Mouse (Mus musculus) megakaryocyte-erythroid progenitor cell, adult 5-6 weeks (primary cell): ENCODE results near the gene Smpd1. TPM values are rescaled to one million over a fixed set of nuclear protein-coding genes. Genes with fewer than 3 reads are reported as not detected.
A peak's percentile ranks its signal among the peaks of the same experiment; 100 is the strongest.

Experiments used
- ATAC-seq: replicated peaks from 2 replicates; pipeline ENCODE4 v1.8.0; 2016; ENCODE audit warnings: mild to moderate bottlenecking, inconsistent platforms; ENCODE audit not compliant: severe bottlenecking, poor library complexity, low FRiP score, low TSS enrichment
- total RNA-seq, 2 experiments: library from RNA; stranded (forward) in 1 of 2; stranded (reverse) in 1 of 2; fragments of 200-1000, 215-1000 nt in 1 of 2; fragments of >200 nt in 1 of 2; fragmentation: Nextera tagmentation in 1 of 2; gene quantifications; 2 replicates each; pipeline ENCODE4 v1.2.3; 2014 to 2017

The Smpd1 gene
- total RNA-seq (2014; fragmentation: Nextera tagmentation), result 17.5 and 17.6 TPM in 2 replicates
- 17.1 and 20.1 TPM in 2 replicates for total RNA-seq (2017)

DNA sequence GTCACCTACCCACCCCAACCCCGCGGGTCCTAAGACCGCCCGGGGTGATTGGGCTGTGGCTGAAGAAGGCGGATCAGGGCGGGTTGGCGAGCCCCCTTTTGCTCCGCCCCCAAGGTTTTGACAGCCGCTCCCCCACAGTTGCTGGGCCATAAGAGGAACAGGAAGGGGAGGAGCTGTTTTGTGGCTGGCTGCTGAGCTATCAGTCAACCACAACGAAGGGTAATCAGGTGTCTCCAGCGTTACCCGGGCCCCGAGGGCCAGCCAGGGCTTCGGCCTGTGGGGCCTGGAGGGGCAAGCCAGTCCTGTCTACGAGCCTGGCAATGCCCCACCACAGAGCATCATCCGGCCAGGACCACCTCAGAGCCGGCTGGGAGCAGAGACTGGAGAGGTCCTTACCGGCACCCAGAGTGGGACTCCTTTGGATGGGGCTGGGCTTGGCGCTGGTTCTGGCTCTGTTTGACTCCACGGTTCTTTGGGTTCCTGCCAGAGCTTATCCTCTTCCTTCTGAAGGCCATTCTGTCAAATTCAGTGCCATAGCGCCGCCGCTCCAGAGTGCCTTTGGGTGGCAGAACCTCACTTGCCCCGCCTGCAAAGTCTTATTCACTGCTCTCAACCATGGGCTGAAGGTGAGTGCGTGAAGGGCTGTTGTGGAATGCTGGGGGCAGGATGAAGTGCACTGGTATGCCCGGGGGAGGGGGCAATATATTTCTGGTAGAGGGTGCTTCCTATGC lies at the start of gene Smpd1:
Gene Smpd1 (plus strand): TSS at position 149 of the 731 bp plus-strand sequence.
- peak; percentile 96 for ATAC-seq

DNA sequence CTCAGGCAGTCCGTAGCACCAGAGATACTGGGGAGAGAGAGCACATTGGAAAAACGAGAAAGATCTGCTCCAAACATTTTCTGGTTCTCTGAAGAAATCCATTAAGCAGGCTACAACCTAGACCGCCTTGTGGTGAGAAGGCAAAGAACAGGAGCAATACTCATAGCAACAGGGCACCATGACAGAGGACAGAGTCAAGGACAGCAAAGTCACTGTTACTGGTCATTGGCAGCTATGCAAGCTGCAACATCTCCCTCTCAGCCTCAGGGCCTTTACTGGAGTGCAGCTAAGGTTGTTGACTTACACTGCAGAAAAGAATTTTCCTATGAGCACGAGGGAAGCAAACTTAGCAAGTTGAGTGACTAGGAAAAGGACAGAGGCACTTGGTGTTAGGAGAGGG lies 46.9 kb upstream of the Smpd1 start:
- no peak for ATAC-seq

DNA sequence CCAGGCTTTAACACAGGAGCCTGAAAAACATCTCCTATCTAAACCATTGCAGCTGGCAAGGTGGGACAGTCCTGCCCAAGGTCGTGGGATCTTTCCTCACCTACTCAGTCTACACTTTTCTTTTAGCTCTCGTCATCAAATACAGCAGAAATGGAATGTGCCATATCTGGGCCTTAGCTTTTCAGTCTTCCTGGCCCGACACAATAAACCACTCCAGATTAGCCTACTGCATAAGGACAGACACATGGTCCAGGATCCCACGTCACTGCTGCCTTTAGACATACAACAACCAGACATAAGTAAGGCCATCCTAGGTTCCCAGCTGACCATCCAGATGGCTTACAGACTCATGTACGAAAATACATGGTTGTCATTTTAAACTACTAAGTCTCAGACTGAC lies 44.0 kb upstream of the Smpd1 start:
- no peak for ATAC-seq

DNA sequence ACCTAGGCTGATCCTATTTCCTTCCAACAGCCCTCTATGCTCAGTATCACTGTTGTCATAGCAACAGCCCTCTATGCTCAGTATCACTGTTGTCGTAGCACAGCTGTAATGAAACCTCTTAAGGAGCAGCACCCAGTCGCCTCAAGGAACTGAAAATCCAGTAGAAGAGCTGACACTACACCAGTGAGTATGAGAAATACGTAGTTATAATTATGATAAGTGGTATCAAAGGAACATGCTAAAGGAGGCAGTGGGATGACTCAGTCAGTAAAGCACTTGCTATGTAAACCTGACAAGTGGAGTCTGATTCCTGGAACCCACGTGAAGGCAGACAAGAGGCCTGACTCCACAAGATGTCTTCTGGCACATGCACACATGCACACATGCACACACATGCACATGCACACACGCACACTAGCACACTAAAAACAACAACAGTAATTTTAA lies 40.3 kb upstream of the Smpd1 start:
- no peak for ATAC-seq

DNA sequence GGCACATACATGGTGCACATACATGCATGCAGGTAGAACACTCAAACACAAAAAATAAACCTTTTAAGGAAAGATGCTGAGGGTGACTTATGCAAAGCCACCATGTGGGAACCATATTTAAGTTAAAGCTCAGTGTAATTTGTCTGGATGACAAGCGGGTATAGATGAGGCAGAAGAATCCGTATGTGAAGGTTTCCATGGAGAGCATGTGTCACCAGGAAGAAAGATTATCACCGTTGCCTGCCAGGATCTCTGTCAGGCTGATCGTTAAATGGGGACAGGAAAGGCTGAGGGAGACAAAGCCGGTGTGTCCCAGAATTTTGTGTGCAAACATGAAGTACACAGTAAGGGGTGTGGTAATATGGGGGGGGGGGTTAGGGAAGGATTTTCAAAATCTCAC lies 39.6 kb upstream of the Smpd1 start:
- no peak for ATAC-seq

DNA sequence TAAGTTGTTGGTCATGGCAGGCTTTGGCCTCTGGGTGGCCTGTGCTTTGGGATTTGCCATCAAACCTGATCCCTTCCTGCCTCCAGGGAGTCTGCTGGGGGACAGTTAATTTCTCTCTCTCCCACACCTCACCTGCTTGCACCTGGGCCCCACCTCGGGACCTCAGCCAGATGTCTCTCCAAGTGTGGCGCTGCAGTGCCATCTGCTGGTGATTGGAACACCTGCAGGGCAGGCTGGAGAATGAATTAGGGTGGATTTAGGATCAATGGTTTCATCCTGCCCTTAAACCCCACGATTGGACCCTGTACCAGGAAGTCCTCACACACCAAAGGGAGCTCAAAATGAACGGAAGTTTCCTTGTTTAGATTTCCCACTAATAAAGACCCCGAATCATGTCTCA lies 39.0 kb upstream of the Smpd1 start:
- ATAC-seq, result peak; percentile 95

DNA sequence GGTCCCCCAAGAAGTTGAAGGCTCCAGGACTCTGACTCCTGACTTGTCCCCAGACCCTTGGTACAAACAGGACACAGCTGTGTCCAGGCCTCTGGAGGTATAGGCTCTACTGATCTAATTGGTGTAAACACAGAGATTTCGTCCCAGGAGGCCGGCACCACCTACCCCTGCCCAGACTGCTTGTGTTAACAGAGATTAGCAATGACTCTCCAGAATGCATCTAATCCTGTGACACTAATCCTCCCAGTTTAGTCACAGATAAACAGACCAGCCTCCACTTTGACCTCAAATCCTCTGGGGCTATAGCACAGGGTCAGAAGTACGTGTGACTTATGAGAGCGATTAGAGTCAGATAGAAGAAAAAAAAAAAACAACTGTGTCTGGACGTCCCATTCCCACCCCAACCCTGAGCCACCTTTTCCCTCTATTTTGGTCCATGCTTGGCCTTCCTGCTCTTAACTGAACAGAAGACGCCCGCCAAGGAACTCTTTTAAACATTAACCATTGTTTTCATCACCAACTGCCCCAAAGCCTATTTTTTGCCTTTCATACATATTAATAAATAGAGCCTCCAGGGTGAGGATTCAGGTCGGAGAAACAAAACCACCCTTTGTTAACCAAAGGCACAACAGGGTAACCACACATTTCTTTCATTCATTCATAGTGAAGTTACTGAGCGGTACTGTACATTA lies 37.3 kb upstream of the Smpd1 start:
- no peak for ATAC-seq

DNA sequence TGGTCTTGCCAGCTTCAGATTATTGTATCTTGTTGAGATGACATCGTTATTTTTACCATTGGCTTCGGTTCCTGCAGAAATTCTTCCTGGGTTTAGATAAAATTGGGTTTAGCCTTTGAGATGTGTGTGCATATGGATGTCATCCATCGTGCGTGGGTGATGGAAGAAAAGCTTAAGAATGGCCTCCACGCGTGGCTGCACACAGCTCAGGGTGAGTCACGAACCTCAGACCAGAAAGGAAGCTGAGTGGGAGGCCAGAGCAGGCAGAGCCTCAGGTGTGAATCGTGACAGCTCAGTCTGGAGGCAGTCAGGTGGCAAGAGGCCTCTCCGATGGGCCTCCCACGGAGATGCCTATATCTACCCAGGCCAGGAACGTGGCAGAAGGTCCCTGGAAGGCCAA lies 34.8 kb upstream of the Smpd1 start:
- ATAC-seq, result no peak

DNA sequence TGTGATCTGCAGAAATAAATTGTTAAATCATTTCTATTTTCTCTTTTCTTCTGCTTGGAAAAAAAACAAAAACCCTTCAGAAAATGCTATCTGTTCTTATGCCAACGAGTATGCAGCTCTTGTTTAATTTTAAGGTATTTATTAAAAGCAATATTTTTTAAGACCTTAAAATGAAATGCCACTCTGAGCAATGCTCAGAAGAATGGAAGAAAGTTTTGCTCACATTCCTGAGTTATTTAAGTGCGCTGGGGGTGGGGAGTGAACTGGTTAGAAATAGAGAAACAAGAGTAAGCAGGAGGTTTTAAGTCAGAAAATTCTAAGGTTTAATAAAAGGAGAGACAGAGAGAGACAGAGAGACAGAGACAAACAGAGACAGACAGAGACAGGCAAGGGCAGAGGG lies 34.4 kb upstream of the Smpd1 start:
- no peak for ATAC-seq

DNA sequence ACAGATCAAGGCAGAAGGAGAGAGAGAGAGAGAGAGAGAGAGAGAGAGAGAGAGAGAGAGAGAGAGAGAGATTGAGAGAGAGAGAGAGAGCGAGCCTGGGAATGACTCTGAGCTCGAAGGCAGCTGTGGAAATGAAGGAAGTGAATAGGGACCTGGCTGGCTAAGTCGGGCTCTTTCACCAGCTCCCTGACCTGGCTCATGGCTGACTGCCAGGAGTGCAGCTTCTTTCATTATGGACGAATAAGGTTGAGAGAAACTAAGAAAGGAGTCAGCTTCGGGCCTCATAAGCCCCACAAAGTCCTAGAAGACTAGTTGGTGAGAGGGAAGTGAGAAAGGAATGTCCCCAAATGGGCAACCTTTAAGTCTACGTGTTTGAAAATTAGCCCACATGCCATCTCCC lies 34.0 kb upstream of the Smpd1 start:
- no peak for ATAC-seq

DNA sequence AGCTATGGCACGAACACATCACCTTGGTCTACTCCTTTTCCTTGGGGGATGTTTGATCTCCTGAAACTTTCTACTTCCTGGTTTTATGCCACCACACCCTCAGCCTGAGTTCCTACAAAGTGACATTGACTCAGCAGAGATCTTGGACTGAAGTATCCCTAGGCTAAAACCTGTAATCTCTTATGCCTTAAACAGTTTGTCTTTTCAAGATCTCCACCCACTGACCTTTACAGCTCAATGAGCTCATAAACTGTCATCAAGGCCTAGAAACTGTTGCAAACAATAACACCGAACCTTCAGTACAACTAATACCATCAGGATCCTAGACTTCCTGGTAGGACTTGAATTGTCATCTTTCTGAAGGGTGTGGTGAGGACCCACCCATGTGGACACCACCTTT lies 29.9 kb upstream of the Smpd1 start:
- ATAC-seq, result no peak

DNA sequence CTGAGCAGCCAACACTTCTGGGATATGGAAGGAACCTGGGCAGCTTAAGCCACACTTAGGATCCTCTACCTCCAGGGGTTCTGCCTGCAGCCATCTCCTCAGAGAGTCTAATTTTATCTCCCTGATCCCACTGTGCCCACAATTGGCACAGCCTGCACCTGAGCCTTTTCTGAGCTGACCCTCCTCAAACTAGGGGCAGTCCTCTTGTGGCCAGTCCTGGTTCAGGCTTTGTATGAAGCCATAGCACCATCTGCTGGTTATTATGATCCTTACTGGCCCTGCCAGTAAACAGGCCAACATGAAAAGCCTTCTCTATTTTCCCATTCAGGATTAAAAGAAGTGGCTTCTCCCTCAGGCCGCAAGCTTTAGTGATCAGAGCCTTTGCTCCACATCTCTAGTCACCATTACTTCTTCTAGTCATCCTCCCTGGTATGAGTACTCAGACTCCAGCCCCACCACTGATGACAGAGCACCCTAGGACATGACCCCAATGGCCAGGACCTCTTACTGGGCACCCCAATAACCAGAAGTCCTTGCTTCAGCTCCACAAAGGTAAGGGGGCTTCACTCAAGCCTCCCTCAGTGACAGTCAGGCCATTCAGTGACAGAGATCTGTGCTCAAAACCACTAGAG lies 26.7 kb upstream of the Smpd1 start:
- peak; percentile 75 for ATAC-seq

DNA sequence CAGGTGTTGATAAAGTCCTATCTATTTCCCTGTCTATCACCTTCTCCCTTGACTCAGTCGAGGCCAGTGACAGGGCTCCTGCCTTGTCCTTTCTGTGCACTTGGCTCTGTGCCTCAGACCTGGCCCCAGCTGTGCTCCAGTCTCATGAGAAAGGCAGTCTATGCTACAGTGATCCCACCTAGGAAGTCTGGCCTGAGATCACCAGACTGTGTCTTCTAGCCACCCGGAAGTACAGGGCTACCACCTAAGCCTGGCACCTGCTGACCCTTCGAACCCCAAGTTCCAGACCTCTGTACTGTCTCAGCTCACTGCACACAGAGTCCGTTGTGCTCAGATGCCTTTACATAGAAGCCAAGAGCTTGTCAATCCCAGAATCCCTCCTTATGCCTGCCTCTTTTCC lies 26.1 kb upstream of the Smpd1 start:
- no peak; the same call in 1 of the 2 replicates for ATAC-seq

DNA sequence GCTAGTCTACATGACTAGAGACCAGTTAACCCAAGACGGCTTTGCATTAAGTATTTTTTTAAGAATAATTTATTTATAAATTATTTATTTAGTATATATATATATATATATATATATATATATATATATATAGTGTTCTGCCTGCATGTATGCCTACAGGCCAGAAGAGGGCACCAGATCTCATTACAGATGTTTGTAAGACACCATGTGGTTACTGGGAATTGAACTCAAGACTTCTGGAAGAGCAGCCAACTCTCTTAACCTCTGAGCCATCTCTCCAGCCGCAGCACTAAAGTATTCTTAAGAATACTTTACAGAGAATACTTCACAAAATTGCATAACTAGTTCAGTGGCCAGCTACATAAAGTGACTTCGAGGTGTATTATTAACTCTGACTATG lies 20.0 kb upstream of the Smpd1 start:
- no peak for ATAC-seq

DNA sequence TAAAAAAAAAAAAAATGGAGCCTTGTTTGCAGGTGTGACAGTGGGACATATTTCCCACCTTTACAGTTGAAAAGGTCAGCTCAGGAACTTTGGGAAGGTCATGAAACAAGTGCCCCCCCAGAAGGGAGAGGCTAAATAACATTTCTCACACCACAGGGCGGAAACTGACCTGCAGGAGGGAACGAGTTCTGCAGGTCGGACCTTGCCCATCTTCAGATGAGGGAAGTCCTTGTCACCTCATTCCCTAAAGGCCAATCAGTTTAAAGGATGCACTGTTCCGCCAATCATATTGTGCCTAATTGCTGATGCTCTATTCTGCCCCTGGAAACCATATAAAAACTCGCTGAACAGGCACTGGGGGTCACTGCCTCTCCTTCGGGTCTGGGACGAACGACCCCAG lies 8.2 kb upstream of the Smpd1 start:
- no peak for ATAC-seq

DNA sequence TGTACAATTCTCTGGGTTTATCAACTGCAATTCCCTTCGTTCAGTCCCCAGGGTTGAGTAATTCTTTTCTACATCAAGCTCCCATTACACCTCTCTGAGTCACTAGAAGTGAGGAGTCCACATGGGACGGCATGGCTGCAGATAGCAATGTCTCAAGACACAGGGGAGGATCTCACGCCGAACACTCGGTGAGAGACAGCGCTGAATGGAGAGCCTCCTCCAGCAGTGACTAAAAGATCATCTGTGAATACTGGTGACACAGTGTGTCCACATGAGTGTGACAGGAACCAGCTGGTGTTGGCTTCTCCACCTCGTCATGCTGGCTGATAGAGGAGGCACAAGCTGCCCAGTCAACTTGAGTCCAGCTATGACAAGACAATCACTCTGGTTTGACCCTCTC lies 6.2 kb upstream of the Smpd1 start:
- ATAC-seq, result no peak

DNA sequence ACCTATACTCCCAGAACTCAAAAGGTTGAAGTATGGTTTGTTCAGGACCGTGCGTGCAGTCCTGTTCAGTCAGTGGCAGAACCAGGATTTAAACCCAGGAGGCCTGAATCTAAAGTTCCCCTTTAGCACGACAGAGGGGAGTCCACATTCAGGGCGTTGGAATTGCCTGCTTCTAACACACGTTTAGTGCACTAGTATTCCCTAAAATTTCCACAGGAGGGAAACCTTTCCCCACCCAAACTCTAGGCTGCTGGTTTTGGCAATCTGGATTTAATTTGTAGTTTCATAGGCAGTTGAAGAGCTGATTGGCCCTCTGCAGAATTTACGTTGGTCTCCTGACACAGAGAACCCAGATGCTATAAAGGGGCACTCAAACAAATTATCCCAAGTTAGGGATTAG lies 5.1 kb upstream of the Smpd1 start:
- no peak for ATAC-seq

DNA sequence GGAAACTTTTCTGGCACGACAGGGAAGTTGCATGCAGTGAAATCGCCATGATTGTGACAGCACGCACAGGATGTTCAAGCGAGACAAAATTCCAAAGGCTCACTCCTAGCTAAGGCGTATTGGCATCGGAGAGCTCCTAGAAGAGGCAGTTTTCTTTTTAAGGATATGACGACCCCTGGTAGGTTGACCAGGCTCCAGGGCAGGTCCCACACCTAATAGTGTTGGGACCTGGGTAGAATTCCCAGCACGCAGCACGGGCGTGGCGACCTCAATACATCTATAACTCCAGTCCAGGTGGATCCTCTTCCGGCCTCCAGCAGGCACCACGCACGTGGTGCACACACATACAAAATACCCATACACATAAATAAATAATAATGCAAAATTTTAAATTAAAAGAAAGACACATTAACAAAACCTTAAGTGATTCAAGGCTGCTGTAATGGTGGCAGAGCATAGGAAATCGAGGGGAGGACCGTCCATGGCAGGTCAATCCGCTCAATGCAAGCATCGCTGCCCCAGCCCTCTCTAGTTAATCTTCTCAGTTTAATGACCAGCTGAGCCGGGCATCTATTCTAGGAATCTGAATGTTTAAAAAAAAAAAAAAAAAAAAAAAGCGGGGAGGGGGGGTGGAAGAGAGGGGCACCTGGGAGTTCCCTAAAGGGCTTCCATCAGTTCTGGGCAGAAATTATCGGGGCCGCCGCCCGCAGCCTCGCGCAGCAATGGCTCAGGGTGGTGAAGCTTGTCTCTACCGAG lies 526 bp upstream of the Smpd1 start:
- ATAC-seq, result no peak

DNA sequence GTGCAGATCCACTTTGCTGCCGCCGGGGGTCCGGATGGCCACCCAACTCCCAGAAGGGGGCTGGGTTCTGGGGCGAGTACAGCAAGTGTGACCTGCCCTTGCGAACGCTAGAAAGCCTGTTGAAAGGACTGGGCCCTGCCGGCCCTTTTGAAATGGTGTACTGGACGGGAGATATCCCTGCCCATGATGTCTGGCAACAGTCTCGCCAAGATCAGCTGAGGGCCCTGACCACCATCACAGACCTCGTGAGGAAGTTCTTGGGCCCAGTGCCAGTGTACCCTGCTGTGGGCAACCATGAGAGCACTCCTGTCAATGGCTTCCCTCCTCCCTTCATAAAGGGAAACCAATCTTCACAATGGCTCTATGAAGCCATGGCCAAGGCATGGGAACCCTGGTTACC lies 1.4 kb downstream of the Smpd1 start:
- ATAC-seq, result no peak

DNA sequence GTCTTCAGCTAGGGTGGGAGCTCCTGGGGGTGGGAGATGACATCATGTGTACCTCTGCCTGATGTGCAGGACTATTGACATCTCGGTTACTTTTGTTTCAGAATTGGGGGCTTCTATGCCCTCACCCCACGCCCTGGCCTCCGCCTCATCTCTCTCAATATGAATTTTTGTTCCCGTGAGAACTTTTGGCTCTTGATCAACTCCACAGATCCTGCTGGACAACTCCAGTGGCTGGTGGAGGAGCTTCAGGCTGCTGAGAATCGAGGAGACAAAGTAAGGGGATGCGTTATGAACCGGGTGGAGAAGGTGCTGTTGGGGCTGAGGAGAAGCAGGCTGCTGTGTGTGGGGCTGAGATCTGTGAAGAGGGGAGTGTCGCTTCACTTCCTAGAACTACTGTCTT lies 2.2 kb downstream of the Smpd1 start:
- no peak for ATAC-seq
